Mouse (Mus musculus): ENCODE results near the gene Pla1a. TPM values are rescaled to one million over a fixed set of nuclear protein-coding genes. Genes with fewer than 3 reads are reported as not detected.
"Not testable (repeated sequence)": the region's sequence is repeated elsewhere in the genome, so short reads cannot be mapped to it uniquely, and the experiment has no call there.

Pla1a gene
- polyA plus RNA-seq (2012; rRNA removed), result 26.8 and 27.4 TPM in 2 replicates

GRCm38 (mm10) chr16:38432498-38433425, at the start of gene Pla1a:
Gene Pla1a, minus strand, starts transcription at chr16:38433145.
- WGBS, result 50% methylated on average over 11 of the region's 11 CpGs
- peak within 1 kb of the TSS; percentile 61; the same call in 1 of the 2 replicates for H3K27ac ChIP-seq (ENCODE audit: insufficient read depth, low read depth, low read length)
- DNase-seq, result peak; percentile 52

GRCm38 (mm10) chr16:38481327-38481726, 48.4 kb upstream of the Pla1a start:
- Histone ChIP-seq H3K36me3 (ENCODE audit: control insufficient read depth, insufficient read depth, low read length) (no peaks in the 10 kb centered on the region), H3K27me3 (replicated peaks; ENCODE audit: control insufficient read depth, insufficient read depth, low read length) (no peaks in the 10 kb centered on the region), H3K4me1 (ENCODE audit: control insufficient read depth, insufficient read depth, low read length) (0 out of 2 replicates have a peak, but pooled peaks cover under 1% of the 10 kb centered on the region), H3K4me3 (ENCODE audit: insufficient read depth, low read depth, low read length) (no peak overlapping the region), H3K27ac (ENCODE audit: insufficient read depth, low read depth, low read length) (no peak overlapping the region)
- DNase-seq, result no peak
- WGBS, result 87% methylated on average over 4 of the region's 4 CpGs
- no peak for TF ChIP-seq POLR2A (IDR thresholded peaks at IDR 0.05; ENCODE audit: low read depth, low read length)
- no peak for TF ChIP-seq CTCF (conservative IDR thresholded peaks at IDR 0.05; ENCODE audit: insufficient read depth, insufficient read length, low read depth, low read length)

More at GRCm38 (mm10) chr16:38432498-38433425, at the start of gene Pla1a:
- H3K4me3 ChIP-seq (ENCODE audit: insufficient read depth, low read depth, low read length), result peak within 1 kb of the TSS; percentile 50
- no peaks in the 10 kb centered on the region for H3K27me3 ChIP-seq (replicated peaks; ENCODE audit: control insufficient read depth, insufficient read depth, low read length)
- TF ChIP-seq CTCF (conservative IDR thresholded peaks at IDR 0.05; ENCODE audit: insufficient read depth, insufficient read length, low read depth, low read length), result no peak
- no peaks in the 10 kb centered on the region for H3K36me3 ChIP-seq (ENCODE audit: control insufficient read depth, insufficient read depth, low read length)
- 0 out of 2 replicates have a peak, but pooled peaks cover 2% of the 10 kb centered on the region for H3K4me1 ChIP-seq (ENCODE audit: control insufficient read depth, insufficient read depth, low read length)

- Histone ChIP-seq H3K27ac (ENCODE audit: insufficient read depth, low read depth, low read length) (no peak overlapping the region), H3K4me3 (ENCODE audit: insufficient read depth, low read depth, low read length) (no peak overlapping the region), H3K27me3 (replicated peaks; ENCODE audit: control insufficient read depth, insufficient read depth, low read length) (no peaks in the 10 kb centered on the region), H3K36me3 (ENCODE audit: control insufficient read depth, insufficient read depth, low read length) (no peaks in the 10 kb centered on the region), H3K4me1 (ENCODE audit: control insufficient read depth, insufficient read depth, low read length) (0 out of 2 replicates have a peak, but pooled peaks cover 3% of the 10 kb centered on the region)
- TF ChIP-seq POLR2A (IDR thresholded peaks at IDR 0.05; ENCODE audit: low read depth, low read length) (no peak), CTCF (conservative IDR thresholded peaks at IDR 0.05; ENCODE audit: insufficient read depth, insufficient read length, low read depth, low read length) (no peak)
- WGBS, result 98% methylated on average over 3 of the region's 3 CpGs
- no peak for DNase-seq
These were observed 45.4 kb upstream of the Pla1a start for GRCm38 (mm10) chr16:38478296-38478695.

GRCm38 (mm10) chr16:38477241-38477608, 44.3 kb upstream of the Pla1a start:
- H3K4me1 ChIP-seq (ENCODE audit: control insufficient read depth, insufficient read depth, low read length); DNase-seq; H3K27ac ChIP-seq (ENCODE audit: insufficient read depth, low read depth, low read length); H3K36me3 ChIP-seq (ENCODE audit: control insufficient read depth, insufficient read depth, low read length); H3K27me3 ChIP-seq (replicated peaks; ENCODE audit: control insufficient read depth, insufficient read depth, low read length): not testable (repeated sequence)
- WGBS, result 49% methylated on average over 14 of the region's 14 CpGs
- H3K4me3 ChIP-seq (ENCODE audit: insufficient read depth, low read depth, low read length), result peak overlapping the region; percentile 48; the same call in 1 of the 2 replicates

GRCm38 (mm10) chr16:38476312-38477240, 43.6 kb upstream of the Pla1a start:
- H3K4me3 ChIP-seq (ENCODE audit: insufficient read depth, low read depth, low read length), result peak overlapping the region; percentile 48
- TF ChIP-seq CTCF (conservative IDR thresholded peaks at IDR 0.05; ENCODE audit: insufficient read depth, insufficient read length, low read depth, low read length) (no peak), POLR2A (IDR thresholded peaks at IDR 0.05; ENCODE audit: low read depth, low read length) (no peak)
- H3K27ac ChIP-seq (ENCODE audit: insufficient read depth, low read depth, low read length), result no peak overlapping the region
- peak; percentile 45 for DNase-seq
- WGBS, result 8% methylated on average over 34 of the region's 34 CpGs
- H3K4me1 ChIP-seq (ENCODE audit: control insufficient read depth, insufficient read depth, low read length), result 0 out of 2 replicates have a peak, but pooled peaks cover 3% of the 10 kb centered on the region
- H3K27me3 ChIP-seq (replicated peaks; ENCODE audit: control insufficient read depth, insufficient read depth, low read length), result no peaks in the 10 kb centered on the region
- no peaks in the 10 kb centered on the region for H3K36me3 ChIP-seq (ENCODE audit: control insufficient read depth, insufficient read depth, low read length)

GRCm38 (mm10) chr16:38475681-38476311, 42.9 kb upstream of the Pla1a start:
- WGBS, result 40% methylated on average over 4 of the region's 4 CpGs
- DNase-seq, result no peak
- H3K36me3 ChIP-seq (ENCODE audit: control insufficient read depth, insufficient read depth, low read length), result no peaks in the 10 kb centered on the region
- peak overlapping the region; percentile 48; the same call in 1 of the 2 replicates for H3K4me3 ChIP-seq (ENCODE audit: insufficient read depth, low read depth, low read length)
- no peak overlapping the region for H3K27ac ChIP-seq (ENCODE audit: insufficient read depth, low read depth, low read length)
- H3K4me1 ChIP-seq (ENCODE audit: control insufficient read depth, insufficient read depth, low read length), result 0 out of 2 replicates have a peak, but pooled peaks cover 3% of the 10 kb centered on the region
- no peaks in the 10 kb centered on the region for H3K27me3 ChIP-seq (replicated peaks; ENCODE audit: control insufficient read depth, insufficient read depth, low read length)
- TF ChIP-seq POLR2A (IDR thresholded peaks at IDR 0.05; ENCODE audit: low read depth, low read length) (no peak), CTCF (conservative IDR thresholded peaks at IDR 0.05; ENCODE audit: insufficient read depth, insufficient read length, low read depth, low read length) (no peak)
